Mouse (Mus musculus): Measurements from ENCODE around the gene Gm49661.

- TF ChIP-seq POLR2A (IDR thresholded peaks at IDR 0.05; ENCODE audit: low read depth, low read length) = no peak
- peak; percentile 78 for TF ChIP-seq CTCF (conservative IDR thresholded peaks at IDR 0.05; ENCODE audit: insufficient read depth, insufficient read length, low read depth, low read length)
These were observed 44.1 kb upstream of the Gm49661 start for GRCm38 (mm10) chr8:85013230-85013840.
